Mouse (Mus musculus) liver, embryonic 14.5 days (tissue): ENCODE results near the gene Cnpy4.

ENCODE experiments used
- CTCF ChIP-seq: IDR thresholded peaks from 2 replicates; pipeline ENCODE4 v1.5.1; 2016; ENCODE audit warnings: antibody characterized with exemption, low read depth, control low read depth
- EP300 ChIP-seq: IDR thresholded peaks from 2 replicates; pipeline ENCODE4 v1.6.1; 2016; ENCODE audit warnings: antibody characterized with exemption, low read depth

DNA sequence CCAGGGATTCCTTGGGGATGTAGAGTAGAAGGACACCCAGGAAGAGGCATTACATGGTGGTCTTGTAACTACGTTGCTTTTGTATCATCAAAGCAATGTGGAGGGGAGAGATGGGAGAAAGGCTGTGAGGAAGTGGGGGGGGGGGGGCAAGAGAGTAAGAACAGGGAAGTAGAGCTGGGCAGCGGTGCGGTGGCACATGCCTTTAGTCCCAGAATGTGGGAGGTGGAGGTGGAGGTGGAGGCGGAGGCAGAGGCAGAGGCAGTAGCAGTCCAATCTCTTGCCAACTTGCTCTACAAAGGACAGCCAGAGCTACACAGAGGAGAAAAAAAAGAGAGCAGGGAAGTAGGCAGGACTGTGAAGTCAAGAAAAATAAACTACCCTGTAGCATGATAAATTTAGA, 48.7 kb upstream of the Cnpy4 start:
- TF ChIP-seq CTCF = no peak
- no peak for TF ChIP-seq EP300
